Mouse (Mus musculus): ENCODE results near the gene Foxp4. TPM values are rescaled to one million over a fixed set of nuclear protein-coding genes. Genes with fewer than 3 reads are reported as not detected.
"Not testable (repeated sequence)": the region's sequence is repeated elsewhere in the genome, so short reads cannot be mapped to it uniquely, and the experiment has no call there.

Foxp4 gene
- total RNA-seq, 2 experiments from 2014 or later = 20.0 to 26.1 TPM

DNA sequence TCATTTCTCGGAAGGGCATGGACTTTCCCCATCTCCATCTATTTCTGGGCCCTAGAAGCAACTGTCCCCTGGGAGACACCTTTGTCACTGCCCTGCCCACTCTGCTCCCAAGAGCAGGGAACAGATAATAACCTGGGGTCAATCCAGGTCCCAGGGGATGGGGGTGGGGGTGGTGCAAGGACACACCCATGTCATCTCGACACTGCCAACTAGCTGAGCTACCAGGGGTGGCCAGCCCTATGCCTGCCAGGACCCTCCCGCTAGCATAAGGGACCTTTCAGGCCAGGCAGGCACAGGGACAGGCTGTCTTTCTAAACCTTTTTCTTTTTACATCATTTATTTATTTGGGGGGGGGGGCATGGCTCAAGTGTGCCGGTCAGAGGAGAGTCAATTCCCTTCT is 61.4 kb downstream of the Foxp4 start:
- no peak for DNase-seq (ENCODE audit: low spot score in 2 of 2)

DNA sequence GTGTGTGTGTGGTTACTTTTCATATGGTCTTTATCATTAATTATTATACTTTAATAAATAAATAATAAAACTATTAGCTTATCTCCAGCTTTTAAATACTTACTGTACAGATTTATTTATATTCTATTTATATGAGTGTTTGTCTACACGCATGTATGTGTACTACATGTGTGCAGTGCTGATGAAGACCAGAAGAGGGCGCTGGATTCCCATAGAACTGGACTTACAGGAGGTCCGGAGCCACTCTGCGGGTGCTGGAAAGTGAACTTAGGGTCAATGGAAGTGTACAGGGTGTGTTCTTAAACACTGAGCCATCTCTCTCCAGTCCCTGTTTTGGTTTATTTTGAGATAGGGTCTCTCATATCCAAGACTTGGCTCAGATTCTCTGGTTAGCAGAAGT is 68.9 kb downstream of the Foxp4 start:
- no peak for DNase-seq (ENCODE audit: low spot score in 2 of 2)

DNA sequence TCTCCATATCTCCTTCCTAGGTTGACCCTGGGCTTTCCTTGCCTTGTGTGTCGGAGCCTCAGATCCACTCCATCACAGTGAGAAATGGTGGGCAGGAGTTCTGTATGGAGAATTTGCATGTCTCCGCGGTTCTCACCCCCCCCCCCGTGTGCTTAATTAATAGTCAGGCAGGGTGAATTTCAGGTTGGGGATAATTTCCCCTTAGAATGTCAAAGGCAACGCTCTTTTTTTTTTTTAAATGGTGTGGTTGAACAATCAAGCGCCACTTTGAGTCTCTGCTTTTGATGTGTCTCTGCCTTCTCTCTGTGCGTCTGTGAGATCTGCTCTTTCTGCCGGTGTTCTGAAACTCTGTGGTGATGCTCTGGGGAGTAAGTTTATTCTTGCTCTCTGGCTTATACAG is 69.5 kb downstream of the Foxp4 start:
- DNase-seq (ENCODE audit: low spot score in 2 of 2) = no peak

DNA sequence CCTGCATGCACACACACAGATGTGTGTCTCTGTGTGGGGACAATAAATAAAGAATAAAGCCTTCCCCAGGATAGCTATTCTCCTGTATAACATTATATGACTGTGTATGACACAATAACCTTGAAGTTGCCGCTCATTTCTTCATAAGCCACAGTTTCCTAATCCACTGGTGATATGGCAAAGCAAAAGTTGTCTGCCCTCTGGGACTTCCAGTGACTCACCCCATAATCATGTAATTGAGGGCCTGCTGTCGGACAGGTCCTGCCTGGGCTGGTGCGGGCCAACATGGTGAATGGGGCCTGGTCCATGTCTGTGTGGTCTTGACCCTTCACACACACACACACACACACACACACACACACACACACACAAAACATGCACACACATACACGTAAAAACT is 70.7 kb downstream of the Foxp4 start:
- DNase-seq (ENCODE audit: low spot score in 2 of 2) = no peak

DNA sequence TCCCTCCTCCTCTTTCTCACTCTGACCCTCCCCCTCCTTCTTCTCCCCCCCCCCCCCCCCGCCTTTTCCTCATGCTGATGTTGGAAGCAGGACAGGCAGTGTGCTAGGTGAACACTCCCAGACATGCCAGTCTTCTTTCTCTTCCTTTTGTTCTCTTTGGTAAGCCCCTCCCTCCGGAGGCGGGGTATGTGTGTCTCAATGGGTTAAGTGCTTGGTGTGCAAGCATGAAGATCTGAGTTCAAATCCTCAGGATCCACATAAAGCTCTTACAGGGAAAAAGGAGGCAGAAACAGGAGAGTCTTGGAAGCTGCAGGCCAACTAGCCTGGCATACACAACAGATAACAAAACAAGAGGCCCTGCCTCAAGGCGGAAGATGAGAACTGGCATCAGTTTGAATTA is 71.1 kb downstream of the Foxp4 start:
- no peak for DNase-seq (ENCODE audit: low spot score in 2 of 2)

DNA sequence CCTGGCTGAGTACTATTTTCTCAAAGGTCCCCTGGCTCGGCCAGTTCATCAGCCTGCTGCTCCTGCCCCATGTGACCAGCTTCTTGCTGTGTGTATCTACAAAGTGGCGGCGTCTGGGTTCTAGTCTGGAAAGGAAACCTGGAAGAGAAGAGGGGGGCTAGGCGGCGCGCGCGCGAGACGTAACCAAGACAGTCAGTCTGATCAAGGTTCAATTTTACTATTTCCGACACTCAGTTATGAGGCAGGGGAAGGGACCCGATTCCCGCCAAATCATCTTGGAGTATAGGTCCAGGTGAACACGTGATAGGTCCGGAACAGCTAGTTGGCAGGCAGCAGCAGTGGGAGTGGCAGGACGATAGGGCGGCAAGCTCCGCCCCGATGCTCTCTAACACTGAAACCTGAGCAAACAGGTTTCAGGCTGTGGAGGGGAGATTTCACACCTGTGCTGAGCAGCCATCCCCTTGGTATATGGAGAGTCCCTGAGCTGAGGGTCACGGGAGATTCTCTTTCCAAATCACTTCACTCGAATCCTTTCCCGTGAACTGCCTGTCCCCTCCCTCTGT is 72.6 kb downstream of the Foxp4 start:
- not testable (repeated sequence) for DNase-seq (ENCODE audit: low spot score in 2 of 2)

DNA sequence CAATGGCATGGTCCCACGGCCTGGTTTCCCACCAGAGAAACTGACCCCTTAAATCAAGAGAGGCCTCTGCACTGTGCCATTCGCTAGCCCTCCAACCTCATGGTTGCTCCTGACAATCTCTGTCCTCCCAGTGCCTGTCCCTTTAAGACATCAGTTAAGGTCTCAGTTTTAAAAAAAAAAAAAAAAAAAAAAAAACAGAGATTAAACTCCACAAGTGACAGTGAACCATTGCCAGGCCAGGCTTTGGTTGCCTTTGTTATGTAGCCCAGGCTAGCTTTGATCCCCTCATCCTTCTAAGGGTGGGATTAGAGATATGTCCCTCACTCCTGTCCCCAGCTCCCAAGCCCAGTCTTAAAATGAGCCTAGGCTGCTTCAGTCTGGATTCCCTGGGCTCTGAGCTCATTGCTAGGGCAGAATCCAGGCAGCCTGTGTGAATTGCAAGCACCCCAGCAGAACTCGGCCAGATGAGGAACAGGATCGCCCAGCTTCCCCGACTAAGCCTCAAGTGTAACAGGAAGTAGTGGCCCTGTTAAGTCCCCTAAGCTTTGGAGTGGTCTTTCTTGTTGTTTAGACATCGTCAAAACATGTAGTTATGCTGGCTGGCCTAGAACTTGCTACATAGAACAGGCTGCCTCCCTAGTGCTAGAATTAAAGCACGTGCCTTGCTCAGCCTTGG is 73.7 kb downstream of the Foxp4 start:
- no peak for DNase-seq (ENCODE audit: low spot score in 2 of 2)

DNA sequence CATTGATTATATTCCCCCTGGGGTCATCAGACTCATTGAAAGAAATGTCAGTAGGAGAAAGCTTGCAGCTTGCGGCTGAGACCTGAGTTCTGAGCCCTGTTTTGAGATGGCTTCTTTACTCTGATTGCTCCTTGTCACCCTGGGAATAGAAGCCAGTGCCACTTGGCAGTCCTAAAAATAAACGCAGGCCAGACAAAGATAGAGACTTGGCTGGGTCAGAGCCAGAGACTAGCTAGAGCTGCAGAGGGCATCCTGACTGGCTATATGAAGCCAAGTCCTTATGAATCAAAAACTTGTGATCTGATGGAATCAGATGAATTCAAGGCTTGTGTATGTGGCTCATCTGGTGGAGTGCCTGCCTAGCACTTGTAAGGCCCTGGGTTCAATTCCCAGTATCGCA is 74.4 kb downstream of the Foxp4 start:
- DNase-seq (ENCODE audit: low spot score in 2 of 2) = no peak

DNA sequence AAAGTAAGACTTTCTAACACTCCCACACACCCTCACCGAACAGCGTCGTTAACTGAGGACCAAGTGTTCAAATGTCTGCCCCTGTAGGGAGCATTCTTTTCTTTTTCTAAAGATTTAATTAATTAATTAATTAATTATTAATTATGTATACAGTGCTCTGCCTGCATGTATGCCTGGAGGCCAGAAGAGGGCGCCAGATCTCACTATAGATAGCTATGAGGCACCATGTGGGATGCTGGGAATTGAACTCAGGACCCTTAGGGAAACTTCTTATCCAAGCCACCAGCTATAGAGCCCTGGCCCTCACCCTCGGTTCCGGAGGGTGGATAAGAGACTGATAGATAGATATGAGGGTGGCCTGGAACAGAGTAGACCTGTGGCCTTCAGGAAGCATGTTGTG is 76.5 kb downstream of the Foxp4 start:
- DNase-seq (ENCODE audit: low spot score in 2 of 2) = no peak

DNA sequence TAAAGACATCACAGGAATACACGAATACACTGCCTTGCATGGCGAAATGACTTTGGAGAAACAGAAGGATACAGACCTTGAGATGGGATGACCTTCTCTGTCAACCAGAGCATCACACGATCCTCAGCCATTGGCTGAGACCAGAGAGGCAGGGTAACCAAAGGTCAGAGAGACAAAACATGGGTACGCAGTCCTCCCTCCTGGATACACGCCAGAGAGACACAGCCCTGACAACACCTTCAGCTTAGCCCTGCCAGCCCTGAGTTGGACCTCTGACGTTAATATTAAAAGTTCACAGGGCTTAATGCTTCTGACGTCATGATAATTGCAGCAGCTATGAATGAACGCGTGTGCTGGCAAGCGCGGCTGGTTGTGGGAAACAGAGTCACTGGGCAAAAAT is 78.8 kb downstream of the Foxp4 start:
- DNase-seq (ENCODE audit: low spot score in 2 of 2) = no peak

DNA sequence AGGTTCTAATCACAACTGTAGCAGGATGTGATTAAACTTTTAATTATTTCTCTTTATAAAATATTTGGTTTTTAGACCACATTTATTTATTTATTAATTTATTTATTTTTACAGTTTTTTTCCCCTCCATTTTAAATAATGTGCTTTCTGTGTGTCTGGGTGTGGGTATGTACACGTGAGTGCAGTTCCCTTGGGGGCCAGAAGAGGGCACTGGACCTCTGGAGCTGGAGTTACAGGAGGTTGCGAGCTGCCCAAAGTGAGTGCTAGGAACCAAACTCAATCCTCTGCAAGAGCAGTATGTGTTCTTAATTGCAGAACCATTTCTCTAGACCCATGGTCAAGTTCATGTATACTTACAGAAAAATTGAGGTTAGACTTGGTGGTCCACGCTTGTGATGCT is 81.0 kb downstream of the Foxp4 start:
- DNase-seq (ENCODE audit: low spot score in 2 of 2) = no peak

DNA sequence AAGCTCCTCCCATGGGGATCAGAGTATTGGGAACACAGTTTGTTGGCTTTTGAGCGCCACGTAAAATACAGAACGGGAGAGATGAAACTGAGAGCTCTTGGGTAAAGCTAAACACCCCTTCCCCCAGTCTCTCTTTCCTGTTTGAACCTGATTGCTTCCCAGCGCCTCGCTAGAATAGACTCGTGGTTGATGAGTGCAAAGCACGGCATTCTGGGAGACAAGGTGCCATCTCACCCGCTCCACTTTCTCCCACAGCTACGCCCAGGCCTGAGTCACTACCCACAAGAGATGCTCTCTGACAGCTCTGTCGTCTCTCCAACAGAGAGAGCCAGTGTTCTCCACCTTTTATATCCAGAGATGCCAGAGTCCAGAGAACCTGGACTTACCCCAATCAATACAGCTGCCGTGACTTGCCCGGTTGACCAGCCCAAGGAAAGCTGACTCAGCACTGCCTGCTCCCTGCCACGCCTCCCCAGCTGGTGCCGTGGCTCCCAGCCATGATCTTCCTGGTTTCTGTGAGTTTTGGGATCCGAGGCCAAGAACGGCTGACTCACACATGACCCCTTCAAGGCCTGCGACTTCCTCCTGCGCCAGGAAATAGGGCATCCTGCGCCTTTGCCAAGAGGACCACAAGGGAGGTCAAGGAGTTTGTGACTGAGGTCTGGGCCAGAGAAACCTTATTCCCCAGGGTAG is 82.4 kb downstream of the Foxp4 start:
- peak; percentile 80 to 81 for DNase-seq (ENCODE audit: low spot score in 2 of 2)

DNA sequence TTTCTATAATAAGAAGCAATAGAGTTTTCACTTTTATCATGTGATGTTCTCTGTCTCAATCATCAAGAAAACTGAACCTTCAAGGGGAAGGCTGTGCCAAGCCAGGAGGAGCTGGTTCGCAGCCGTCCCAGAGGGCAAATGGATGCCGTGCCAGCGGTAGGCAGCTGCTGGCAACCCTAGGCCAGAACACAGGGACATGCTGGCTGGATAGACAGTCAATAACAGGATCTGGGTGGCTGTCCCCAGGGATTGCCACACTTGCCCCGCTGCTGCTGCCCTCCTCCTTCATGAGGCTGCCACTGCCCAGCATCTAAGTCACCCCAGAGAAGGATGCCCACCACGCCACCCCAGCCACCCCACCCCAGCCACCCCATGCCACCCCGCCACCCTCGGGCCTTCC is 82.9 kb downstream of the Foxp4 start:
- no peak for DNase-seq (ENCODE audit: low spot score in 2 of 2)

DNA sequence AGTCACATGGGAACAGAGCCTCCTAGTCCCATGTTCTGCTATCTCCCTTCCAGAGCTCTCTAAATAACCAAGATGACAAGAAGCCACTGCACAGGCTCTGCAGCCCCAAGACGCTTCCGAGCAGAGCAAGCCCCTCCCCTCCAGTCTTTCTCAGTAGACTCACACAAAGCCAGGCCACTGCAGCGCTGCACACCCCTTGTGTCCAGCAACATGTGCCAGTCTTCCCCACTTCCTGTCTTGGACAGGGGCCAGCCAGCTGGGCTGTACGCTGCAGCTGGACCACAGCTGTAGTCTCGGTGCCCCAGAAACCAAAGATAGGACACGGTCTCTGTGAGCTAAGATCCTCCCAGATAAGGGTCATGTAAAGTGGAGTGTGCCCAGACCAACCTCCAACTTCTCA is 86.6 kb downstream of the Foxp4 start:
- no peak for DNase-seq (ENCODE audit: low spot score in 2 of 2)

DNA sequence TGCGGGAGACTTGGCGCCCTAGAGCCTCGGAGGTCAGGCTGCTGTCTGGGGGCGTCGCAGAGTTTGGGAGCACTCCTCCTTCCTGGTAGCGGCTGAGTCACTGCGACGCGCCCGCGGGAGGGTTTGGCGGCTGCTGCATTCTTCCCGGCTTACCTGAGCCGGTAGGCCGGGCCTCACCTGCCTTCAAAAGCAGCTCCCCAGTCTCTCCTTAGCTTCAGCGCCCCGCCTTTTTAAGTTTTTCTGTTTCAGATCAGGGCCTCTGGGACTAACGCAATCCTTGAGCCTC is 90.0 kb downstream of the Foxp4 start, which contains the start of gene Mdfi:
Gene Mdfi, minus strand, starts transcription at position 210 of the 286 bp plus-strand sequence.
- DNase-seq (ENCODE audit: low spot score in 2 of 2) = no peak

DNA sequence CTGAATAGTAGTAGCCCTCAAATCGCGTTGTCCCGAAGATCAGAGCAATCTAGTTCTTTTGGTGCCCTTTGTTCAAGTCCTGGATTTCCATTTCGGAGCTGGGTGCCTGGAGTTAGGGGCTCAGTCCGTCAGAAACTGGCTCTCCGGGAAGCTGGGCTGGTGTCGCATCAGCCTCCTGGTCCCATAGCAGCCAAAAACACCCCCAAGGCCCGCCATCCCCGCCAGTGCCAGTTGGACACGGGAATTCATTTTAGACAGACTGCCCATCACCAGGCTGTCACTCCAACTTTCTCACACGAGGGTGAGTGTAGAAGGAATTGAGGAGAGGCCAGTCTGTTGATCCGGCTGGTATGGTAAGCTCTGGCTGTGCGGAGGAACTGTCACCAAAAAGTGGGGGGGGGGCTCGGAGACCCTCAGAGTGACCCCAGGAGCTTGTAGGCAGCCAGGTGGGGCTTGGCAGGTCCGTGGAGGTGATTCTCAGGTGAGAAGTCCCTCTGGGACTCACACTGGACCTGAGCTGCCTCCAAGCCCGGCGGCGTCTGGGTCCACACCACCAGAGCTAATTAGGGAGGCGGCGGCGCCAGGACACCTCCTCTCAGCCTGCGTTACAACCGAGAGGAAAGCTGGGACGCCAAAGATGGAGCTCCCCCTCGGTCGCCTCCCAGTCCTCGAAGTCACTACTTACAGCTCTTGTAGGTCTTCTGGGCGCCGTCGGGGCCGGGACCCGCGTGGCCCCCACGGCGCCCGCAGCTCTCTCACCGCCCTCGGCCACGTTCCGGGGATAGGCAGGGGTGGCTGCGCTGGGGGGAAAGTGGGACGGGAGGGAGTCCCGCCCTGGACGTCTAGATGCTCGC is 90.6 kb downstream of the Foxp4 start:
- DNase-seq (ENCODE audit: low spot score in 2 of 2) = no peak

DNA sequence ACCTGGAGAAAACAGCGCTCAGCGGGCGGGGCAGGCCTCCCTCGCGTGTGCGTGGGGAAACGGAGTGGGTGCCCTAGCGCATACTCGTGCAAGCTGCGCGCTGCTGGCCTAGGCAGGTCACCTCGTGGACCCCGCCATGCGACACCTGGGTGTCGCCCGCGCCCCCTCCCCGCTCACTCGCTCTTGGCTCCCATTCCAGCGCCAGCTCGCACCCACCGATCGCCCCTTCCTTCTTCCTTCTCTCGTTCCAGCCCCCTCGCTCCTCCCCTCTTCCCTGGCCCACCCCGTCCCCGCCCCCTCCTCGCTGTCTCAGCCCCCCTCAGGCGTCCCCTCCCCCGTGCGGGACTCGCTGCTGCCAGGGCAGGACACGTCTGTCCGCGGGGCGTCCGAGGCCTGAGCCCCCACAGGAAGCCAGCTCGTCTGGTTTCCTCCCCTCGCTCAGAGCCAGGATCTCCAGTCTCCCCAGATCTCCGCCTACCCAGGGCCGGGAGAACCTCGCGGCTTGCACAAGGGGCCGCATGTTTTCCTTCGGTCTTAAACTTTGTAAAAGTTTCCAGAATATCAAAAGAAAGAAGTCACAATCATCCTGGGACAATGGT is 91.3 kb downstream of the Foxp4 start:
- peak; percentile 18 to 33 for DNase-seq (ENCODE audit: low spot score in 2 of 2)

DNA sequence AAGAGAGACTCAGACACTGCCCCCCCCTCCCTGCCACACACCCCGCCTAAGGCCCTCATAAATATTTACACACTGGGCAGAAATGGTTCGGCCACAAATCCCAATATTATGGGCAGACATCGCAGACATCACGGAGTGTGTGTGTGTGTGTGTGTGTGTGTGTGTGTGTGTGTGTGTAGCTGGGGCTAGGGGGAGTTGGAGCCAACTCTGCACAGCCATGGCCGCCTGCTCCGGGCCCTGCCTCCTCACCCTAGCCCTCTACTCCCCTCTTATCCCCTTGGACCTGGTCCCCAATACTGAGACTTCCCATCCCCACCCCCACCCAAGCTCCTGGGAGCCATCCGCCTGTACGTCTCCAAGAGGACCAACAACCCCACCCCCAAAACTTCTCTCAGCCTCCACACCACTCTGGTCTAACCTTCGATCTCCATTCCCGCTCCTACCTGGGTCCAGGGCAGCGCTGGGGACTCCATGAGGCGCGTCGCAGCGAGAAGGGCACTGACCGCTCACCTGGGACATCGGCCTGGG is 91.9 kb downstream of the Foxp4 start:
- DNase-seq (ENCODE audit: low spot score in 2 of 2) = no peak

DNA sequence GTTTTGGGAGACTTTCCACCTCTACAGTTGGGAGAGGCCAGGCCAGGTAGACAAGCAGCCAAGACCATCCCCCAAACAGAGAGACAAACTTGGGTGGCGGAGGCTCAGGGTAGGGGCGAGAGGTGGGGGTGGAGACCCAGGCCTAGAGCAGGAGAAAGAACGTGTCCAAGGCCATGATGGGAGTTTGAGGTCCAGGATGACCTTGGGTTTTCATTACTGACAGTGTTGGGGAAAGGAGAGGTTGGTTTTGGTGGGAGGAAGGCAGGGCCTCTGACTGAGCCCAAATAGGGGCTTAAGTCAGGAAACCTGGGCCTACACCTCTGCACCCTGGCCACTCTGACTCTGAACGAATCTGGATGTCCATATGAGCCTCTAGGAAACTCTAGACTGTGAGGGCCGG is 92.7 kb downstream of the Foxp4 start:
- DNase-seq (ENCODE audit: low spot score in 2 of 2) = no peak

DNA sequence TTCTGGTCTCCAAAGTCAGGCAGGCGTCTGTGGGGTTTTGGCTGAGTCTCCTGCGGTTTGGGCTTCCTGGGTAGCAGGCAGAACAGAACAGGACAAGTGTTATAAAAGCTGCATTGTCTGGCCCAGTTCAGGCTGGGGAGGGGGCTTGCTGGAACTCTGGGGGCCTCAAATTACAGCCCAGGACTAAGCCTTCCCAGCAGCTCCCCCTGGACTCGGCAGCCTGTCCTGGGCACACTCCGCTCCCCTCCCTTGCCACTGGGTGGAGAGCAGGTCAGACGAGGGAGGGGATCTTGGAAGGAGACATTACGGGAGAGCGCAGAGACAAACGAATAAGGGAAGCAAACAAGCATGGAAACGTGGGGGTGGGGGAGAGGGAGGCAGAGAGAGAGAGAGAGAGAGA is 93.3 kb downstream of the Foxp4 start:
- DNase-seq (ENCODE audit: low spot score in 2 of 2) = no peak

DNA sequence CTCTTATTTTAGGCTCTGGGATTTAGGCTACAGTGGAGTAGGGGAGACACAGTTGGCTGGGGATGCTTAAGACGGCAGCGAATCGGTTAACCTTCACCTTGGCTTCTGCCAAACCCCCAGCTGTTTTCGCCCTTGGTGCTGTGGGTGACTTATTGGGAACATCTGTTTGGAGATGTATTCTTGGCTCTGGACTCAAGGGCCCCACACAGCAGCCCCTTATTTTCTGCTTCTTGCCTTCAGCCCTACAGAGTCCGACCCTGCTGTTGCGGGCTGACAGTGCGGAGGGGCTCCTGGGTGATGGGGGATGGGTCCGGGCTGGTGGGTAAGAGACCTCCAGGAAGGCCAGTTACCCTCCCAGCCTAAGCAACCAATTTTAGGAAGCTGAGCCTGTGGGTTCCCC is 103.1 kb downstream of the Foxp4 start:
- no peak for DNase-seq (ENCODE audit: low spot score in 2 of 2)

Measured in adrenal gland, adult 18-20 months (tissue).